Mouse (Mus musculus): ENCODE results near the gene 4930539E08Rik.

4930539E08Rik gene

DNA sequence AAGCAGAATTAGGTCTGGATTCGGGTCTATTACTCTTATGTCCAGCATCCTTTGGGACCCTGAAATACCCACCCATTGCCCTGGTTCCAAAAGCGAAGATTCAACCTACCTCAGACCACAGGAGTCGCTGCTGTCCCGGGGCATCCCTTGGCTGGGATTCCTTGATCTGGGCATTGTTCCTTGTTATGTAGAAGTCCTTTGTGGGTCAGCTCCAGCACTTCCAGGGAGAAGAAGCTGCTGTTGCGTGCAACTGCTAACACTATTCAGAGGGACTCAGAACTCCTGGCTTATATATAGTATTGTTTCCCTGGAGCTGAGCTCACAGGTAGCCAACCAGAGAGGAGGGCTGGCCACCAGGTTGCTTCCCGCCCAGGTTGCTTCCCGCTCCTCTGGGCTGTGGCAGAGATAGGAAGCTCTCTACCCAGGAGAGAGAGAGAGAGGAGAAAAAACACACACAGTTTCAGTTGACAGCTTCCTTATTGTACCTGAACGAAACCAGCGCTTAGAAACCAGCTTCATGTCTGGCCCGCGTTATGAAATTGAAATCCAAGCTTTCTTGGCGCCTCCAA is at the start of gene 4930539E08Rik:
4930539E08Rik (minus strand) TSS at position 265 of the 569 bp plus-strand sequence.
- peak in 1 of 2 experiments; percentile 12 for DNase-seq

GRCm38 (mm10) chr17:28961596-28961995 is 46.5 kb upstream of the 4930539E08Rik start:
- no peak for DNase-seq

- DNase-seq: no peak
Measured at GRCm38 (mm10) chr17:28960597-28960996, 45.5 kb upstream of the 4930539E08Rik start.

GRCm38 (mm10) chr17:28954416-28954815 is 39.3 kb upstream of the 4930539E08Rik start:
- no peak for DNase-seq

DNA sequence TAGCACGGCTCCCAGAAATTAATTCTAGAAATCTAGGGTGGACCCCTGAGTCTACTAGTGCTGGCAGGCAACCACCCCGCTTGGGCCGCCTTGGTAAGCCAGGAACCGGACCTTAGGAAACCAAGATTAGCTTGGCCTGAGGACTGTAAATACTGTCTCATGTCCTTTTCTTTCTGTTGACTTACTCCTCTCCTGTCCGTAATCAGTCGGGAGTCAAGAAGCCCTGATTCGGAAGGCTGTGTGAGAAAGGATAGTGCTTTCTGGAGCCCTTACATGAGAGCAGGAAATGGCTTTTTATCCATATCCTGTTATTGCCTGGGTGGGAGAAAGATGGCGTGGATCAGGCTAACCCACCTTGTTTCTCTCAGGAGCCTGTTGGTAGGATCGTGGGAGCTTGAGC is 38.1 kb upstream of the 4930539E08Rik start:
- DNase-seq: peak in 1 of 2 experiments; percentile 17

DNA sequence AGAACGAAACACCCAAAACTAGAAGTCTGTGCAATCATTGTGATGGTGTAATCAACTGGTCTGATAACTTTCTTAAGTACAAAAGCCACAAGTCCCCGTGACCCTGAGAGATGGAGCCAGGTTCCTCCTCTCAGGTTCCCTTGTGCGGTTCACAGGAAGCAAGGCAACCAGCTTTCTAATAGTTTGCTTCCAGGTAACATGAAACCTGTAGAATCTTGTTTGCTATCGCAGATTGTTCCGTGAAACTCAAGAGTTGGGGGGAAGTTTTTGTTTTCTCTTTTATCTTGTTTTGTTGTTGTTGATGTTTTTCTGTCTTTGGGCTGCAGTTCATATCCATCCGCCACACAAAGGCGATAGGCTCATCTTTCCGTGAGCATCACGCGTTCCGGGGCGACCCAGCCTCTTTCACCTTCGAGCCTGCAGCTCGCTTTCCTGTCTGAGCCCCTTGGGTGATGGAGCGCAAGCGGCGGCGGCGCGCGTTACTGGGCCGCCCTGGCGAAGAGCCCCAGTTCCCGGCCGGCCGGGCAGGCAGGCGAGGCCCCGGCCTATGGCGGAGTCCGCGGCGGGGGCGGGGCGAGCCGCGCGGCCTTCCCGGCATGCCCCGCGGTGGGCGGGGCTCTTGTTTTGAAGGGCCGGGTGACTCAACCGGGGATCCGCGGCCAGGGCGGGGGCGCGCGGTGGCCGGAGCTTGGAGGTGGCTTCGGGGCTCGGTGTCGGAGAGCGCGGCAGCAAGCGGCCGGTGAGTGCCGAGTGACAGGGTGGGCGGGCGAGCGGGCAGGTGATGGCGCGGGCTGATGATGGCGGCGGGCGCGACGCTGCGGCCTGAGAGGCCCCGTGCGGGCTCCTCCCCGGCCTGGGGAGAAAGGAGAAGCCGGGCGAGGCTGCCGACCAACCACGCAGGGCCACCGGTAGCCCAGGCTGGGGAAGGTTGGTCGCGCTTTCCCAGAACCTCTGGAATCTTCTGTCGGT is 37.0 kb upstream of the 4930539E08Rik start, which contains the start of gene Kctd20:
Kctd20 (plus strand) TSS at position 120 of the 969 bp plus-strand sequence.
- DNase-seq: peak; percentile 95 to 96

DNA sequence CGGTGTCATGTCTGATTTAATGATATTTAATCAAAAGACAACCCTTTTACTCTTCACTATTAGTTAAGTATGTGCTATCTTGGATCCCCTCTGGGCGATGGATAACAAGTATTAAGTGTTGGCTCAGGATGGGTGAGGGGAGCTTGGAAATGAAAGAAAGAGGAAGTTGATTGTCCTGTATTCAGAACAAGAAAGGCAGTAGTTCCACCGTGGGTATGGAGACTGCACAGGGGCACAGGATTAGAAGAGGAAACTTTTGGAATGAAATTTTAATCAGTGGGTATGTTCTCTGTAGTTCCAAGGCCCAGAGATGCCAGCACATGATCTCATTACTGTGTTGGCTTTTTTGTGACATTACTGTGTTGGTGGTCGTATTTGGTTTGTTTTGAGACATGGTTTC is 35.6 kb upstream of the 4930539E08Rik start:
- DNase-seq: no peak

- DNase-seq: no peak
Measured at GRCm38 (mm10) chr17:28948661-28949060, 33.5 kb upstream of the 4930539E08Rik start.

DNA sequence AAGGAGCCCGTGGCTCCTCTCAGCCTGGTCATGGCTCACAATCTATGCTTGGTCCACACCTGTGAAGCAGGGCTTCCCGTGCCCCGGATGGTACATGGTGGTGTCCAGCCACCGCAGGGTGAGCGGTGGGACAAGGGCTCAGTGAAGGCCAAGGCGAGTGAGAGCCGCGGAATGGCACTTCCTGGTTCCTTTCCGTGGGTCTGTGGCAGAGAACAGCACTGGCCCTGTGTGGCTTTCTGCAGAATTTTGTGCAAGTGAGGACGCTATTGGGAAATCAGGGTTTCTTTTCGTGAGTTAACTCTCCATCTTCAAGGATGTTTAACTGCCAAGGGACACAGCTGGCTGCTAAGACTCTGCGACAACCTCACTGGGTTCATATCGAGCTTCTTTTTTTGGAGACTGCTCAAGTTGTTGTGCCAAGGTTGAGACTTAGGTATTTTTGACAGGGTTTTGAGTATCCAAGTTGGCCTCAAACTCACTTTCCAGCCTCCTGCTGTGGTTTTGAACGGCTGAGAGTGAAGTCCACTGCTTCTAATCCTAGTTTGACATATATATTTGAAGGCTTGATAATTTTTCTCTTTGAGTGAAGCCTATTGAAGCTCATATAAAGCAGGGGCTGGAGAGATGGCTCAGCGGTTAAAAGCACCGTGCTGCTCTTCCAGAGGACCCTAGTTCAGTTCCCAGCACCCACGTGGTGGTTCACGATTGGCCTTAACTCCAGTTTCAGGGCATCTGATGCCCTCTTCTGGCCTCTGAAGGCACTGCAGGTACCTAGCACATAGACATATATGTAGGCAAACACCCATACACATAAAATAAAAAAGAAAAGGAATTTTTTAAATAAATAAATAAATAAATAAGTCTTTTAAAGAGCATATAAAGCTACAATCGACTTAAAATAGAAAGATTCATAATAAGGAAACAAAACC is 32.2 kb upstream of the 4930539E08Rik start:
- DNase-seq: peak in 1 of 2 experiments; percentile 21

DNA sequence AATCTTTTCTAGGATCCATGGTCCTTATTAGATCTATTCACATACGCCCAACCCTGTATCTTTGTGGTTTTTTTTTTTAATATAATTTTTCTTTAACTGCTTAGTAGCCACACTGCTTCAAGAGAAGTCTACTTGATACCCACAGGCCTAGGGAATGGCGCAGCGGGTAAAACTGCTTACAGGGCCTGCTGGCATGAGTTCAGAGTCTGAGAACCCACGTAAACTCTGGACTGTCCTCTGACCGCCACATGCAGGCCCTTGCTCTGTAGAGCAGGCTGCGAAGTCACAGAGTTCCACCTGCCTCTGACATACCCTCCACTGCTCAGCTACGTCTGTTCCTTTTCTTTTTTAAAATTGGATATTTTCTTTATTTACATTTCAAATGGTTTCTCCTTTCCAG is 29.4 kb upstream of the 4930539E08Rik start:
- no peak for DNase-seq

DNA sequence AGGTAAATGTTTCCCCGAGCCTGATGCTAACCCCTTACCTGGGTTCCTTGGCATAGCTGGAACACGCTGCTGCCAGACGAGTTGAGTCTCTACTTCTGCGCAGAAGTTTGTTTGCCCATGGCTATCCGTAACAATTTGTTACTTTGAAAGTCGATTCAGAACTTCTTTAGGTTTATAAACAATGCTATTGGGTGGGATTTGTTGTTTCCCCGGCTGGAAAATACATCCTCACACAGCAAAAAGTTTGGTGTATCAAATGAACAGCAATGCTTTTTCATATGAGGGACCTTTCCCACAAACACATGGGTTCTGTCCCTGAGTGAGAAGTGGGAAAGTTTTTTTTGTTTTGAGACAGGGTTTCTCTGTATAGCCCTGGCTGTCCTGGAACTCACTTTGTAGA is 28.6 kb upstream of the 4930539E08Rik start, which contains the start of gene Pxt1:
Pxt1 (minus strand) TSS at position 101 of the 400 bp plus-strand sequence.
- DNase-seq: no peak

GRCm38 (mm10) chr17:28942101-28942500 is 27.0 kb upstream of the 4930539E08Rik start:
- peak; percentile 48 to 56 for DNase-seq

DNA sequence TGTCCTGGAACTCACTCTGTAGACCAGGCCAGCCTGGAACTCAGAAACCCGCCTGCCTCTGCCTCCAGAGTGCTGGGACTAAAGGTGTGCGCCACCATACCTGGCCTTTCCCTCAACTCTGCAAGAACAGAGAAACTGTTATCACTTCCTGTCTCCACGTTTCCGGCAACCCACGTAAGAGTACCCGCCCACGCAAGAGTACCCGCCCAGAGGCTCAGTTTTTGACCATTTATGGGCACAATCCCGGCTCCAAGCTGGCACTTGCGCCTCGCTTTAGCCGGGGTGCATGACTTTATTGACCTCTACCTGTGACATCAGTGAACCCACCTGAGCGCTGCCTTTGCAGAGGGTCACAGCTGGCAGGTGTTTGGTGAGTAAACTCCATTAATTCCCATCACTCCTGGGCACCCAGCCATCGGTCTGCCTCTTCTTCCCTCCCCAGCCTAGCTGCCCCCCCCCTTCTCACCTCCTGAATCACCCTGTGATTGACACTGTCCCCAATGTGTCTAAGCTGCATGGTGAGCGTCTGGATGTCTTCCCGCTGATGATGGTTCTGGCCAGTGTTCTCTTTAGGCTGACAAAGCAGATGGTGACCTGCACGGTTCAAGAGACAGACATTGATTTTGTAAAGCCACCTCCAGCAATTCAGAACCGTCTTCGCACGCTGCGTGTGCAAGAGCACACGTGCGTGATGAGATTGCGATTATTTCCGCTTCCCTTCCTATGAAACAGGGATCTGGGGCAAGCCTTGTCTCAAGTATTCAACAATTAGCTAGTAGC is 25.8 kb upstream of the 4930539E08Rik start:
- peak in 1 of 2 experiments; percentile 17 for DNase-seq

DNA sequence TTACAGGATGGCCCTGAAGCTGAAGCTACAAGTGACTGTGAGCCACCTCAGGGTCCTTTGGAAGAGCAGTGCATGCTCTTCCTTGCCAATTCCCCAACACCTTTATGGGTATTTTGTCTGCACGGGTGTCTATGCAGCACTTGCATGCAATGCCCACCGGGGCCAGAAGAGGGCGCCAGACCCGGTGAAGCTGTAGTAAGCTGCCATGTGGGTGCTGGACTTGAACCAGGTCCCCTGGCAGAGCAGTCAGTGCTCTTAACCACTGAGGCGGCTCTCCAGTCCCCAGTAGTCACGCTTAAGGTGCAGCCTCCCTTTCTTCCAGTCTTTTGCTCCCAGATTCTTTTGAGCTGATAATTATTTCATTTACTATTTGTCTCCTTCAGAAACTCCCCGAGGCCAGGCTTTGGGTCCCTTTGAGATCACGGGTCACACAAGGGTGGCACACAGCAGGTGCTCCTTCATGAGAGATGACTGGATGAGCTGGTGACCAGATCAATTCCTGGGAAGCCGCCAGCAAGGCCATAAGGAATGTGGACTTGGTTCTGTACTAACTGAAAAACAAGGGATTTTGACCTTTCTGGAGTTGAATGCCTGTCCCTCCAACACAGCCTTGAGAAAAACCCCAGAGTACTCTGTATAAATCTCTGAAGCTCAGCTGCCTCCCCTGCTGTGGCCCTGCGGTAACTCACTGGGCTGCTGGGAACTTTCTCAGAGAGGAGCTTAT is 21.7 kb upstream of the 4930539E08Rik start:
- peak; percentile 36 to 65 for DNase-seq

DNA sequence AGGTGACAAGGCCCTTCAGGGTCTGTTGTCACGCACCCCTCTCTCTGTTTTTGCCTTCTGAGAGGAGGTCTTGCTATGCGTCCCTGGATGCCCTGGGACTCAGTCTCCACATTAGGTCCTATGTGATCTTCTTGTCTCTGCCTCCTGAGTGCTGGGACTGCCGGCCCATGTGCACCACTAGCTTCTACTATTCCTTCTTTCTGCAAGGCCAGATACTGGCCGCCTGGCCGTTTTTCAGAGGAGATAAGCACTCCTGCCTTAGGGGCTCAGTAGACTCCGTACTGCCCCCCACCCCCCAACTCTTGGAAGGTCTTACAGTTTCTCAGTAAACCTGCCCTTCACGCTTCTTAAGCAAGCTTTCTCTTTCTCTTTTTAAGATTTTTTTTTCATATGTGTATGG is 21.0 kb upstream of the 4930539E08Rik start:
- DNase-seq: peak in 1 of 2 experiments; percentile 10

- peak in 1 of 2 experiments; percentile 7 for DNase-seq
Measured at GRCm38 (mm10) chr17:28934120-28934916, 19.2 kb upstream of the 4930539E08Rik start.

DNA sequence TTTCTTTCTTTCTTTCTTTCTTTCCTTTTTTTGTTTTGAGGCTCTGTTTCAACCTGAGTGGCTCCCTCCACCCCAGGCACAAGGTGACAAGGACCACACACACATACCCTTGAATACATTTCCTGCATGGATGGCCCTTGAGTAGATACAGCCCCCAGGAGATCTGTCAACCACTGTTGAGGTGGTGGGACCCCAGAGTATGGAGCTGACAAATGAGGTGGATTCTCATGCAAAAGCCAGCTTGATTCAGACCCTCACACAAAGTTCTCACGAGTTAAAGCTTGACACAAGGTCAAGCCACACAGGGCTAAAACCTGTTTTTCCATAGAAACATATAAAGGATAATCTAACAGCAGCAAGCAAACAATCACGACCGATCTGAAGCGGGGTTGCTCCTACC is 17.1 kb upstream of the 4930539E08Rik start:
- no peak for DNase-seq

DNA sequence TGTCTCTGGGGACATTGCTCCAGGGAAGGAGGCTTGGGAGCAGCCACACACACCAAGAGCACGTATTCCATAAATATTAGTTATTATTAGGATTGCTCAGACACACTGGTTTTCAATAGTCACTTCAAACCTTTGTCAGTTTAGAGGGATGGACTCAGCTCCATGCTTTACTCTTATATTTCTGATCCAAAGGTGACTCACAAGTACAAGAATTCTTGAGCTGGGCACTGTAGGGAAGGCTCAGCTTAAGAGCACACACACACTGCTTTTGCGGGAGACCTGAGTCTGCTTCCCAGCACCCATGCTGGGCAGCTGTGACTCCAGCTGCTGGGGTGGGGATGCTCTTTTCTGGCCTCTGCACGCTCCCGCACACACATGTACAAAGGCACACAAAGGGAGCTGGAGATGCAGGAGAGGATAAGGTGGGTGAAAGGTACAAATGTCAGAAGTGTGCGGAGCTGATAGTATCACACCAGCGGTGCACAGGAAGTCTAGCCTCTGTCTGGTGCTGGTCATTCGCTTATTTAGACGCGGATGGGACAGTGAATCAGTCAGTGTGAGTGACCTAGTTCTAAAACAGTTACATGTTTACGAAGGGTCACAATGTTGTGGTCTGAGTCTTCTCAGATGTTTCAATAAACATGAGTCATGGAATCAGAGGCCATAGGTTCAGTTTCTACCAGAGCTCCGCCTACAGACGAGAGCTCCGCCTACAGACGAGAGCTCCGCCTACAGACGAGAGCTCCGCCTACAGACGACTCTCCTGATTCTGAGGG is 16.5 kb upstream of the 4930539E08Rik start:
- peak in 1 of 2 experiments; percentile 16 for DNase-seq

DNA sequence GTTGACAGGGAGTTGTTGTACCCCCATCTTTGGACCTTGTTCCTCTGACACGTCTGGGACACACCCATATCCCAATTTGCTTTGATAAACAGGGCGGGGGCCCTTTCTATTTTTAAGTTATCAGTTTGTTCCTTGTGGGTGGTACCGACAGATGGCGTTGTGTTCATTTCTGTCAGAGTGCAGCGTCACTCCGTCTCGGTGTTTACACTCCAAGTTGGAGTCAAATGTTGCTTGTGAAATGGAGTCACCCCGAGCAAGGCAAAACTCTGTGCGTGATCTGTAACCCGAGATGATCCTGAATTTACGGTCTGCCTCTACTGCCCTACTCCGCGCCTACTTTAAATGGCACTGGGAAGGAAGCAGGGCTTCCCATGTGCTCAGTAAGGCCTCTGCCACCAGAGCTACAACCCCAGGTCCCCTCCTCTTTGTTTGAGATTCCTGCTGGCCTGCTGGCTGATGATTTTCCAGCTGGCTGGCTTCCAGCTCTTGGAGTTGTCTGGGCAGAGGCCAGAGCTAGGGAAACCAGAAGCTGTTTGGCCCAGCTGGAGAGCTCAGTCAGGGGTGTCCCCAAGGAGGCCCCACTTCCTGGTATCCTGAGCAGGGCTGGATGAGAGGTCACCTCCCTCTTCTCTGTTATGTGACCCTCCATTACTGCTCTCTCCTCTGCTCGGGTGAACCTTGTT is 15.4 kb upstream of the 4930539E08Rik start:
- DNase-seq: peak; percentile 96 to 97

Data from lung, postnatal 4 days (tissue).